Mouse (Mus musculus): ENCODE measurements around the gene Llgl1.

Llgl1 gene

DNA sequence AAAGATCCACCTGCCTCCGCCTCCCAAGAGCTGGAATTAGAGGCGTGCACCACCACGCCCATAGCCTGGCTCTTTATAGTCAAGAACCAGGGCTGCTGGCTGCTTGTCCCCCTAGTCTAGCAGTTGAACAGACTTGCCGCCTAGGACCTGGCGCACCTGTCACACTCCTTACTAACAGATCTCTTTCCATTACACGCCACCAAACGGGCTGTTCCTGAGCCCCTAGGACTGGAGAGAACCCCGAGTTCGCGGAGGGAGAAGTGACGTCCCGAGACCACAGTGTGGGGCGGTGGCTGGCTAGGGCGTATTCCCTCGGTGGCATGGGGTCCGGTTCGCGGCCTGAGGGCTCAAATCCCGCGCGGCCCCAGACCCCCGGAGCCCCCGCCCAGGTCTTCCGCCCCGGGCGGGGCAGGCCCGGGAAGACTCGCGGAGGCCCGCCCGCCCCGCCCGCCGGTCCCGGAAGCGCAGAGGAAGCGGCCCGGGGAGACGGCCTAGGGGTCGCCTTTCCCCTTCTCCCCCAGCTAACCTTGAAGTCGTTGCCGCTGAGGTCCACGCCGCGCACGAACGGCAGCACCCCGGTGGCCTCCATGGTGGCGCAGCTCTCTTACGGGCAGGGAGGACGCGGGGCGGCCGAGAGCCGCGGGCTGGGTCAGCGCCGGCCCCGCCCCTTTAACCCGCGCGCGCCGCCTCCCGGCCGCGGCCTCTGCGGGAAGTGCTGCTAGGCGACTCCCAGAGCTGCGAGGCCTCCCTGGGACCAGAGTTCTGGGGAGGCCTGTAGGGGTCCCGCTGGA lies 27.3 kb downstream of the Llgl1 start, which contains the start of gene Flii:
Gene Flii, minus strand, starts transcription at position 663 of the 791 bp plus-strand sequence.
- peak; percentile 92 for DNase-seq (ENCODE audit: low read depth)

- DNase-seq (ENCODE audit: low read depth), result peak; percentile 47
These were observed 28.0 kb downstream of the Llgl1 start for GRCm38 (mm10) chr11:60727392-60728140.

- peak; percentile 97 for DNase-seq (ENCODE audit: low read depth)
These were observed 28.8 kb downstream of the Llgl1 start, which contains the start of gene Mief2 for GRCm38 (mm10) chr11:60728260-60728761. Gene Mief2, plus strand, starts transcription at chr11:60728398.

GRCm38 (mm10) chr11:60729217-60729641 lies 29.7 kb downstream of the Llgl1 start:
- peak; percentile 11 for DNase-seq (ENCODE audit: low read depth)

DNA sequence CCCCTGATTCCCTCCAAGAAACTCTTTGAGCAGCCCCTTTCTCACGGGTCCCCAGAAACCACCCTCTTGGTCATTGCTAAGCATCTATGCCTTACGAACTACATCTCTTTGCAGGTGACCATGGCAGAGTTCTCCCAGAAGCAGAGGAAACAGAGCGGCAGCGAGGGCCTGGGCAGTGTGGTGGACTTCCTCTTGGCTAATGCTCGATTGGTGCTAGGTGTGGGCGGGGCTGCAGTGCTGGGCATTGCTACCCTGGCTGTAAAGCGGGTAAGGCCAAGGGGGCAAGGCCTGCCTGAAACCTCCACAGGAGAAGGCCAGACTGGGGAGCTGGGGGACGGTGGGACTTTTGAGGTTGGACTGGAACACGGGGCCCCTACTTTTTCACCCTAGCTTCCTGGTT lies 30.6 kb downstream of the Llgl1 start:
- no peak for DNase-seq (ENCODE audit: low read depth)

GRCm38 (mm10) chr11:60731251-60731650 lies 31.7 kb downstream of the Llgl1 start:
- no peak for DNase-seq (ENCODE audit: low read depth)

DNA sequence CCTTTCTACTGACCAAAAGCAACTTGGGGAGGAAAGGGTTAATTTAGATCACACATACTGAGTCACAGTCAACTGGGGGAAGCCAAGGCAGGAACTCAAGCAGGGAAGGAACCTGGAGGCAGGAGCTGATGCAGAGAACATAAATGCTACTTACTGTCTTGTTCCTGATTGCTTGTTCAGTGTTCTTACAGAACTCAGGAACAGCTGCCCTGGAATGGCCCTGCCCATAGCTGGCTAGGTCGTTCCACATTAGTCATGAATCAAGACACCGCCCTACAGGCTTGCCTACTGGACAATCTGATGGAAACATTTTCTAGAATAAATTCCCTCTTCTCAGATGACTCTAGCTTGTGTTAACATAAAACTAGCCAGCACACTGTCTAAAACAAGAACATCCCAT lies 34.7 kb downstream of the Llgl1 start:
- peak; percentile 66 for DNase-seq (ENCODE audit: low read depth)

GRCm38 (mm10) chr11:60735191-60735590 lies 35.7 kb downstream of the Llgl1 start:
- DNase-seq (ENCODE audit: low read depth), result peak; percentile 10

DNA sequence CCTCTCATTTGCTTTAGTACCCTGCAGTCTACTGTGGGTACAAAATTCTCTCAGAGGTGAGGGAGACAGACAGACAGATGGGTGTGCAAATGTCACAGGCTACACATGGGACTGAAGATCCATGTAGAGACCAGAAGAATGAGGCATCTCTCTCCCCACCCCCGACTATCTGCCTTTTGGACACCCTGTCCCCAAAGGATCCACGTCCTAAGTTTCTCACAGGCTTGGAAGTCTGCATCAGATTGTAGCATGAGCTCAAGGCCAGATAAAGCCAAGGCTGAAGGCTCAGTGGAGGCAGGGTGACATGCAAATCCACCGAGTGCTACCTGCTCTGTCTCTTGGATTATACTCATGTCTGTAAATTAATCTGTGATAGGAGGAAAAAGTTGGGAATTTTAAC lies 37.0 kb downstream of the Llgl1 start:
- no peak for DNase-seq (ENCODE audit: low read depth)

DNA sequence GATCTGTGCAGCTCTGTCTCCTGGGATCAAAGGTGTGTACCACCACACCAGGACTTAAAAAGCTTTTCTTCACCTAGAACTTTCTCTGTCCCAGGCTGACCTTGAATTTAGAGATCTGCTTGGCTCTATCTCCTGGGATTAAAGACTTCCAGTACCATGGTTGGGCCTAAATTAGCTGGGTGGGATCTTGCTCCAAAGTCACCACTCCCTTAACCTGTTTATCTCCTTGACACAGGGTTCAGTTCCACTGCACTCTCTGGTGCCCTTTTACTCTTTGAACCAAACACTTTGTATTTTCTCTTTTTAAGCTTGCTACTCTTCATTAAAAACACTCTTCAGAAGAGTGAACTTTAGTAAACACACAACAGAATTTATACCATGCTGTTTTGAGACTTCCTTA lies 37.9 kb downstream of the Llgl1 start:
- no peak for DNase-seq (ENCODE audit: low read depth)

DNA sequence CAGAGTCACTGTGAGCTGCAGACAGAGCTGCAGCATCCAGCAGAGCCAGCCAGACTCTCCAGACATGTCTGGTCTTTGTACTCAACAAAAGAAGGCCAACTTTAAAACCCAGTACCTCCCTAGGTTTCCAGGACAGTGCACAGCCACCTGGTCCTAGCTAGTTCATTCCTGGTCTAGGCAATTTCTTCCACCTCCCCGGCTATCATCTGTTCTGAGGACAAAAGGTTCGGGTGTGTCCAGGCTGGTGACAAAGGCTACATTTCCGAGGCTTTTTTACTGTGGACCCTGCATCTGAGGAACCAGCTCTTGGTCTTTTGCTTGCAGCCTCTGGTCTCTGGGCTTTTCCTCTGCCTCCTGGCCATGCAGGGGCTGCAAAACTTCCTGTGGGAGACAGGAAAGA lies 40.8 kb downstream of the Llgl1 start:
- DNase-seq (ENCODE audit: low read depth), result no peak

- no peak for DNase-seq (ENCODE audit: low read depth)
These were observed 56.0 kb downstream of the Llgl1 start for GRCm38 (mm10) chr11:60755570-60755969.

DNA sequence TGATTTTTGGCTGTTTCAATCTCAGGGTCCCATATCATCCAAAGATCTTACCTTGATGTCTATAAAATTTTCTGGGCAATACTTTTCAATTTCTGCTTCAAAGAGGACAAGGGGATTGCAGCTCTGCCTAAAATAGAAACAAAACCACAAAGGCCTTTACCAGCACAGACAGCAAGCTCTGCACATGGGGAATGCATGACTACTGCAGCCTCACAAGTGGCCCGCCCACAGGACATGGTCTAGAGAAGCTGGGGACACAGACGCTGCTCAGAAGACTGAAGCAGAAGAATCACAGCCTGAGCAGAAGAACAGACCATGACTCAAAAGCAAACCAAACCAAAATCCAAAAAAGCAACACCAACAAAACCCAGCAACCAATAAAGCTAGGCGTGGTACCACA lies 62.2 kb downstream of the Llgl1 start:
- no peak for DNase-seq (ENCODE audit: low read depth)
